Mouse (Mus musculus): ENCODE measurements around the gene Trim59.

Trim59 gene

GRCm38 (mm10) chr3:69004437-69005337 lies 39.9 kb downstream of the Trim59 start, which contains the start of the genes Ift80 and Smc4:
Gene Ift80, minus strand, starts transcription at chr3:69004570.
Gene Smc4, plus strand, starts transcription at chr3:69004738.
- peak; percentile 96 to 97 for DNase-seq

- peak in 1 of 2 experiments; percentile 7 for DNase-seq
Observed at GRCm38 (mm10) chr3:69004055-69004436, 40.5 kb downstream of the Trim59 start.

GRCm38 (mm10) chr3:69002781-69003180 lies 41.8 kb downstream of the Trim59 start:
- no peak for DNase-seq

- no peak for DNase-seq
Observed at GRCm38 (mm10) chr3:68986550-68986949, 58.0 kb downstream of the Trim59 start.
